ENCODE assay signal across 12 mouse cellular contexts in the genomic region with DNA sequence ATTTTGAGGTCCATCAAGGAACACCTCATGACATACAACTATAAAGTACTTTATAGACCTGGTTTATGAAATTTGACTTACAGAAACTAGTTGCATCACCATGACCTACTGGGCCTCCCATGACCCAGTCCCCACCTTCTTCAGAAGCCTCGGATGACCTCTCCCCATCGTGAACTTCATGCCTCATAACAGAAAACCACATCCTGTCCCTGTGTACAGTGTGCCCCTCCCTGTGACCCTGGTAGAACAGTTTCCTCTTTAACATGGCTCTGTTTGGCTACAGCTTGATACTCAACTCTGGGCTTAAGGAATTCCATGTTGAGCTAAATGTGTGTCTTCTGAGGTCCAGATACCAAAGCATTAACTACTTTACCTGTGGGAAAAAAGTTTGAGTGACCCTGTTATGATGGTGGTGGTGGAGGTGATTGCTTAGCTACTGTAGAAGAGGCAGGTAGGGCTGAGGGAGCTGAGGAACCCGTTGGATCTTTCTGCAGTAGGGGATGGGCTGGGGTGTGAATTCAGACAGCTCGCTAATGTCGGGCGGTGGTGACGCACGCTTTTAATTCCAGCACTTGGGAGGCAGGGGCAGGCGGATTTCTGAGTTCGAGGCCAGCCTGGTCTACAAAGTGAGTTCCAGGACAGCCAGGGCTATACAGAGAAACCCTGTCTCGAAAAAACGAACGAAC. TPM values are rescaled to one million over a fixed set of nuclear protein-coding genes. Genes with fewer than 3 reads are reported as not detected.
A peak's percentile ranks its signal among the peaks of the same experiment; 100 is the strongest.
DNase-seq lines count a peak whose midpoint lies in the region; ATAC-seq and TF ChIP-seq lines count a peak whose summit lies in the region.
"Had no signal": no experiment of that assay in that cellular context is flagged by ENCODE, and none has a peak within 500 bp of the region (broad histone marks: within the 10 kb centered on the region; RNA-seq: fewer than 3 reads in every experiment).

No protein-coding gene starts in this region.

- DNase-seq in liver, adult 2 months (ENCODE audit: extremely low read depth, low read depth, low spot score), result peak; percentile 46
- peak; percentile 89 for DNase-seq in naive thymus-derived CD4-positive, alpha-beta T cell, adult 2 months (ENCODE audit: low read depth)
- DNase-seq in thymus, postnatal 25 days, result peak; percentile 73
- no peak for DNase-seq in kidney, adult 8-10 months
- DNase-seq in forebrain, embryonic 14.5 days (ENCODE audit: low spot score), result no peak
- no peak for DNase-seq in right cerebral cortex, postnatal 36 days (ENCODE audit: low spot score in 2 of 2)
- DNase-seq: adrenal gland, postnatal 25 days; cerebellum, adult 8-10 months; heart, postnatal 14 days; kidney, postnatal 25 days had no signal

- H3K4me2 ChIP-seq in liver, embryonic 12.5 days, result no peak overlapping the region
- no peak overlapping the region for H3K4me2 ChIP-seq in forebrain, embryonic 14.5 days (ENCODE audit: low read length)

- no peaks in the 10 kb centered on the region for H3K79me2 ChIP-seq in liver, adult 2 months (ENCODE audit: control insufficient read depth, insufficient read depth, low read length)

- no peak for TF ChIP-seq POLR2A in liver, adult 2 months (IDR thresholded peaks at IDR 0.05; ENCODE audit: extremely low read depth, insufficient read depth, low read length)

- no peak overlapping the region for H3K4me3 ChIP-seq in liver, adult 2 months (ENCODE audit: insufficient read depth, low read depth, low read length)
- H3K4me3 ChIP-seq in liver, embryonic 12.5 days, result no peak overlapping the region
- no peak overlapping the region for H3K4me3 ChIP-seq in forebrain, embryonic 14.5 days (ENCODE audit: low read depth, low read length)

- no peak for TF ChIP-seq CTCF in liver, adult 2 months (IDR thresholded peaks at IDR 0.05; ENCODE audit: low read depth, low read length)

- WGBS in liver, adult 2 months, result 92% methylated on average over 13 of the region's 13 CpGs
- WGBS in liver, embryonic 12.5 days (ENCODE audit: insufficient replicate concordance), result 51% methylated on average over 13 of the region's 13 CpGs
- WGBS in forebrain, embryonic 14.5 days, result 95% methylated on average over 13 of the region's 13 CpGs

- H3K4me1 ChIP-seq in liver, adult 2 months (ENCODE audit: control insufficient read depth, insufficient read depth, low read length), result no peaks in the 10 kb centered on the region
- 0 out of 2 replicates have a peak, but pooled peaks cover 3% of the 10 kb centered on the region for H3K4me1 ChIP-seq in liver, embryonic 12.5 days
- H3K4me1 ChIP-seq in forebrain, embryonic 14.5 days (ENCODE audit: control insufficient read depth, insufficient read depth, low read length), result no peaks in the 10 kb centered on the region

- ATAC-seq in liver, embryonic 12.5 days, result no peak
- ATAC-seq in granulocyte monocyte progenitor cell, adult 5-6 weeks (replicated peaks; ENCODE audit: poor library complexity, severe bottlenecking), result peak; percentile 84
- ATAC-seq in forebrain, embryonic 14.5 days, result no peak

- no peak overlapping the region for H3K9ac ChIP-seq in liver, adult 2 months (ENCODE audit: low read depth, low read length)
- H3K9ac ChIP-seq in liver, embryonic 12.5 days, result no peak overlapping the region
- H3K9ac ChIP-seq in forebrain, embryonic 14.5 days (ENCODE audit: low read length), result no peak overlapping the region

- H3K9me3 ChIP-seq in liver, embryonic 12.5 days (replicated peaks), result 0 out of 2 replicates have a peak, but pooled peaks cover 4% of the 10 kb centered on the region
- no peaks in the 10 kb centered on the region for H3K9me3 ChIP-seq in forebrain, embryonic 14.5 days (replicated peaks; ENCODE audit: control insufficient read depth, low read length)

- no peaks in the 10 kb centered on the region for H3K27me3 ChIP-seq in liver, adult 2 months (ENCODE audit: control insufficient read depth, insufficient read depth, low read length)
- H3K27me3 ChIP-seq in liver, embryonic 12.5 days (replicated peaks), result no peaks in the 10 kb centered on the region
- H3K27me3 ChIP-seq in forebrain, embryonic 14.5 days (replicated peaks; ENCODE audit: control insufficient read depth, insufficient read depth, low read length), result no peaks in the 10 kb centered on the region

- no peak overlapping the region for H3K27ac ChIP-seq in liver, adult 2 months (replicated peaks; ENCODE audit: insufficient read depth, low read depth, low read length)
- no peak overlapping the region for H3K27ac ChIP-seq in liver, embryonic 12.5 days
- H3K27ac ChIP-seq in forebrain, embryonic 14.5 days (ENCODE audit: low read depth, low read length), result no peak overlapping the region

- no peaks in the 10 kb centered on the region for H3K36me3 ChIP-seq in liver, adult 2 months (ENCODE audit: control insufficient read depth, insufficient read depth, low read length)
- no peaks in the 10 kb centered on the region for H3K36me3 ChIP-seq in liver, embryonic 12.5 days
- H3K36me3 ChIP-seq in forebrain, embryonic 14.5 days (ENCODE audit: control insufficient read depth, insufficient read depth, low read length), result no peaks in the 10 kb centered on the region

RNA-seq across cellular contexts. Expression of a gene that starts 58.4 kb away (rescaled TPM):
- total RNA-seq in liver, adult 2 months (2014; rRNA removed), result 0.94 and 1.1 TPM in 2 replicates
- polyA plus RNA-seq in liver, adult 2 months (2012; rRNA removed), result 0.35 and 0.49 TPM in 2 replicates
- polyA plus RNA-seq in liver, embryonic 12.5 days (2016; fragmentation: Nextera tagmentation; extraction: Ambion mirVana), result 17.9 and 19.6 TPM in 2 replicates
- total RNA-seq in granulocyte monocyte progenitor cell, adult 5-6 weeks (2014; fragmentation: Nextera tagmentation), result 11.8 and 13.8 TPM in 2 replicates
- 33.8 and 47.5 TPM in 2 replicates for total RNA-seq in granulocyte monocyte progenitor cell, adult 5-6 weeks (2017)
- polyA plus RNA-seq in forebrain, embryonic 14.5 days (2014; fragmentation: Nextera tagmentation; extraction: Ambion mirVana), result 31.6 and 34.7 TPM in 2 replicates

Comparison
In these comparisons a context has a peak if more than half of its experiments do, and no peak if none do; other contexts are left out.
1. RNA of a gene that starts 58.4 kb away (polyA plus RNA-seq): 31.6 to 34.7 TPM in forebrain, embryonic 14.5 days and 17.9 to 19.6 TPM in liver, embryonic 12.5 days; 0.35 to 0.49 TPM in liver, adult 2 months; every median in the first group is over 10 times any median in the second.
2. DNase-seq: peak in liver, adult 2 months (single experiment), naive thymus-derived CD4-positive, alpha-beta T cell, adult 2 months (single experiment) and thymus, postnatal 25 days (single experiment); none in kidney, adult 8-10 months (0 of 2), forebrain, embryonic 14.5 days (single experiment) and right cerebral cortex, postnatal 36 days (0 of 2).